Comparison of ENCODE assay signal across 22 mouse cellular contexts in the genomic region with DNA sequence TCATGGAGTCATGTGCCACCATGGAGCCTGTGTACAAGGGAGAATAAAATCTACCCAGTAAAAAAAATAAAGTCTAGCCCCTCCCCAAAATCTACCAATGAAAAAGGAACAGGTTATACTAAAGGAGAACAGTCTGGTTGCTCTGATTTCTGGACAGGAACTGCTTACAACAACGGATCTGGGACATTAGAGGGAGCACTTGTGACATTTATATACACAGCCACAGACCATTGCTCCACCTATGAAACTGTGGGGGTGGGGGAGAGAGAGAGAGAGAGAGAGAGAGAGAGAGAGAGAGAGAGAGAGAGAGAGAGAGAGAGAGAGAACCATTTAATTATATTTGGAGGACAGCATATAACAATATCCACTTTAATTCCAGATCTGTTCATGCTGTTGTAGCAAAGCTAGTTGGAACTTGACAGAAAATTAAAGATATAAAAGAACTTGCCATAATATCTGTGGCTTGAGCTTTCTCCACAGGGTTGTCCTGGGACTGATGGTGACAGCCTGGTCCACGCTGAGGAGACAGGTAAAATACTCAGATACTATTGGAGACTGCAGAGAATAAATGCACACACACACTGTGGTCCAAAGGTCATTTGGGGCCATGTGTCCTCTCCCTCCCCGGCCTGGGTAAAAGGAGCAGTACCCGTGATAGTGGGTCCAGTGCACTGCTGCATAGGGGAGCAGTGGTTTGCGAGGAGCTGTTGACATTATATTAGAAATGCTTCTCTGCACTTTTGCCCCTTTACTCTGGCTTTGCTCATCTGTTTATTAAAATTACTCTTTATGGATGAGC. TPM values are rescaled to one million over a fixed set of nuclear protein-coding genes. Genes with fewer than 3 reads are reported as not detected.
"Had no signal": no experiment of that assay in that cellular context is flagged by ENCODE, and none has a peak within 500 bp of the region (broad histone marks: within the 10 kb centered on the region; RNA-seq: fewer than 3 reads in every experiment).

No protein-coding gene starts in this region.

RNA-seq across cellular contexts. Expression of a gene that starts 31.1 kb away (rescaled TPM):
- total RNA-seq: layer of hippocampus, adult 8-10 months; layer of hippocampus, postnatal 10 days; layer of hippocampus, postnatal 36 days; left cerebral cortex, adult 2 months; left cerebral cortex, postnatal 10 days; left cerebral cortex, postnatal 36 days; megakaryocyte, adult 5-6 weeks; monocyte, adult 5-6 weeks had no signal
- polyA plus RNA-seq: kidney, embryonic 15.5 days; limb, embryonic 11.5 days; limb, embryonic 14.5 days; liver, embryonic 11.5 days; liver, embryonic 14.5 days; liver, postnatal 0 days; lung, embryonic 14.5 days; lung, postnatal 0 days; macrophage; midbrain, embryonic 12.5 days; myocyte; neural tube, embryonic 13.5 days; stomach, embryonic 14.5 days; thymus, postnatal 0 days had no signal

RNA-seq across cellular contexts. Expression of a gene that starts 47.1 kb away (rescaled TPM):
- total RNA-seq: layer of hippocampus, adult 8-10 months; layer of hippocampus, postnatal 10 days; layer of hippocampus, postnatal 36 days; left cerebral cortex, adult 2 months; left cerebral cortex, postnatal 10 days; left cerebral cortex, postnatal 36 days; megakaryocyte, adult 5-6 weeks; monocyte, adult 5-6 weeks had no signal
- polyA plus RNA-seq: kidney, embryonic 15.5 days; limb, embryonic 11.5 days; limb, embryonic 14.5 days; liver, embryonic 11.5 days; liver, embryonic 14.5 days; liver, postnatal 0 days; lung, embryonic 14.5 days; lung, postnatal 0 days; macrophage; midbrain, embryonic 12.5 days; myocyte; neural tube, embryonic 13.5 days; stomach, embryonic 14.5 days; thymus, postnatal 0 days had no signal

RNA-seq across cellular contexts. Expression of a gene that starts 52.5 kb away (rescaled TPM):
- total RNA-seq: layer of hippocampus, adult 8-10 months; layer of hippocampus, postnatal 10 days; layer of hippocampus, postnatal 36 days; left cerebral cortex, adult 2 months; left cerebral cortex, postnatal 10 days; left cerebral cortex, postnatal 36 days; megakaryocyte, adult 5-6 weeks; monocyte, adult 5-6 weeks had no signal
- polyA plus RNA-seq: kidney, embryonic 15.5 days; limb, embryonic 11.5 days; limb, embryonic 14.5 days; liver, embryonic 11.5 days; liver, embryonic 14.5 days; liver, postnatal 0 days; lung, embryonic 14.5 days; lung, postnatal 0 days; macrophage; midbrain, embryonic 12.5 days; myocyte; neural tube, embryonic 13.5 days; stomach, embryonic 14.5 days; thymus, postnatal 0 days had no signal

RNA-seq across cellular contexts. Expression of a gene that starts 54.2 kb away (rescaled TPM):
- total RNA-seq: layer of hippocampus, adult 8-10 months; layer of hippocampus, postnatal 10 days; layer of hippocampus, postnatal 36 days; left cerebral cortex, adult 2 months; left cerebral cortex, postnatal 10 days; left cerebral cortex, postnatal 36 days; monocyte, adult 5-6 weeks had no signal
- polyA plus RNA-seq: kidney, embryonic 15.5 days; limb, embryonic 11.5 days; limb, embryonic 14.5 days; liver, embryonic 11.5 days; liver, embryonic 14.5 days; liver, postnatal 0 days; lung, embryonic 14.5 days; lung, postnatal 0 days; macrophage; midbrain, embryonic 12.5 days; myocyte; neural tube, embryonic 13.5 days; stomach, embryonic 14.5 days; thymus, postnatal 0 days had no signal
